Mouse (Mus musculus) adrenal gland, postnatal 36 days (tissue): Measurements from ENCODE around the gene Slc45a3. TPM values are rescaled to one million over a fixed set of nuclear protein-coding genes. Genes with fewer than 3 reads are reported as not detected.

Source experiments
- DNase-seq, 2 experiments: peaks; one replicate each; pipeline ENCODE4 v3.0.0; 2021; ENCODE audit warnings: mixed read lengths in 1 of 2
- total RNA-seq, 2 experiments: library from RNA; stranded (reverse); gene quantifications; 2 replicates each; pipeline ENCODE4 v1.2.3; 2021

Gene Slc45a3
- total RNA-seq, 2 experiments from 2014 or later: 15.2 to 31.5 TPM

GRCm38 (mm10) chr1:132026925-132027646 is 64.3 kb downstream of the Slc45a3 start:
- no peak for DNase-seq

GRCm38 (mm10) chr1:132027978-132028377 is 65.2 kb downstream of the Slc45a3 start:
- no peak for DNase-seq

DNA sequence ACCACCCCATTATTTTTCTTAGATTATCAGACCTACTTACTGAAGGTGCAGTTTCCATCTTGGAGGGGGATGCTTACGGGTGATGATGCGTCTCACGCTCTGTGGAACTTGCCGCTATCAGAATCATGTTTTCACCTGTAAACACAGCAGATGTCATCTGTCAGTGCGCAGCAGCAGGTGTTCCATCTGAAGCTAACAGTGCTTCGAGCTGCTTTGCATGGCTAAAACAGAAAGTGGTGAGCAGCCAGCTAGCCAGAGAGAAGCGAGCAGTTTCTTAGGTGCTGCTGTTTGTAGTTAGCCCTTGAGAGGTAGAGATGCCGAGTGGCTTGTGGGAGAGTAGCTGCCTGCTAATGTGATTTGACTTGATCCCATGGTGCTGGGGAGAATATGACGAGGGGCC is 65.6 kb downstream of the Slc45a3 start:
- no peak for DNase-seq

DNA sequence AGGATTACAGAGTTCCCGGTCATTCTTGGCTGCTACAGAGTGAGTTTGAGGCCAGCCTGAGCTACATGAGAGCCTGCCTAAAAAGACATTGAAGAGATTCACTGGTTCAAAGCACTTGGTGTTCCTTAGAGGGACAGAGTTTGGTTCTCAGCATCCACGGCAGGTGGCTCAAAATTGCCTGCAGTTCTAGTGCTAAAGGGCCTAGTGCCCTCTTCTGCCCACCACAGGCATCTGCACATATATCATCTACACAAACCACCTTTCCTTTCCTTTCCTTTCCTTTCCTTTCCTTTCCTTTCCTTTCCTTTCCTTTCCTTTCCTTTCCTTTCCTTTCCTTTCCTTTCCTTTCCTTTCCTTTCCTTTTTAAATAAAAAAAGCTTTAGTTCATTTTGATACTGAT is 67.8 kb downstream of the Slc45a3 start:
- DNase-seq: peak in 1 of 2 experiments; percentile 35

DNA sequence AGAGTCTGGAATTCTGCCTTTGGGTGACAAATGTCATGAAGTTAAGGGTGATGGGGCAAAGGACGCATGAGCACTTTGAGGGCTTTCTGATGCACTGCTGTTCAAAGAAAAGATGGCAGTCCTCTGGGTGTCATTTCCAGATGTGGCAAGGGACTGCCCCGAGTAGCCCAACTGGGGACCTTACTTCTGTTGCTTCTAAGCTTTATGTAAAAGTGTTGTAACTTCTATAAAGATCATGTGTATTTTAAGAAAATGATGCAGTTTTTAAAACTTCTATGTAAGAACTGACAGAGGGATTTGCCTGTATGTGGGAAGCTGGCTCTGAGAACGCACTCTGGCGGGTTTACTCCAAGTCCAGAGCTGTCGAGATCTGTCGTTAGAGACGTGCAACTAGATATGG is 69.4 kb downstream of the Slc45a3 start:
- no peak for DNase-seq

Other genes starting within 250 kb of the Slc45a3 start
- gene Slc26a9, start 218.9 kb upstream of the Slc45a3 start, total RNA-seq: not detected
- 10 to 100 TPM in 1 of 2 experiments, 1 to 10 TPM in 1; 6.7 to 15.6 TPM for gene Pm20d1, start 165.6 kb upstream of the Slc45a3 start, total RNA-seq
- 10 to 100 TPM; 38.3 to 59.0 TPM for gene Slc41a1, start 135.5 kb upstream of the Slc45a3 start, total RNA-seq
- gene Rab29, start 95.7 kb upstream of the Slc45a3 start, total RNA-seq: 10 to 100 TPM; 16.1 to 23.0 TPM
- 100 to 1,000 TPM; 140 to 150 TPM for gene Nucks1, start 52.4 kb upstream of the Slc45a3 start, total RNA-seq
- 100 to 1,000 TPM; 103 to 108 TPM for gene Elk4, start 44.6 kb downstream of the Slc45a3 start, total RNA-seq
- 10 to 100 TPM; 10.1 to 30.4 TPM for gene Mfsd4a, start 105.1 kb downstream of the Slc45a3 start, total RNA-seq
- gene Cdk18, start 176.7 kb downstream of the Slc45a3 start, total RNA-seq: 10 to 100 TPM; 14.2 to 21.2 TPM
- under 1 TPM; 0.33 TPM for gene Lemd1, start 228.5 kb downstream of the Slc45a3 start, total RNA-seq
- under 1 TPM in 1 of 2 experiments, not detected in 1; 0.07 TPM for gene AC124108.1, start 228.5 kb downstream of the Slc45a3 start, total RNA-seq